Mouse (Mus musculus) G1E (cell line): Measurements from ENCODE around the gene Akap6.

Source experiments
- CTCF ChIP-seq: IDR thresholded peaks from 2 replicates; pipeline ENCODE4 v1.5.1; 2012; ENCODE audit warnings: low read depth, low read length, inconsistent platforms, mixed read lengths
- GATA1 ChIP-seq: IDR thresholded peaks from 2 replicates; pipeline ENCODE4 v1.6.1; 2012; ENCODE audit warnings: borderline replicate concordance, low read length, inconsistent platforms, mixed read lengths
- TAL1 ChIP-seq: conservative IDR thresholded peaks from 2 replicates; pipeline ENCODE4 v1.6.1; 2012; ENCODE audit warnings: low read depth, low read length, inconsistent platforms, mixed read lengths

DNA sequence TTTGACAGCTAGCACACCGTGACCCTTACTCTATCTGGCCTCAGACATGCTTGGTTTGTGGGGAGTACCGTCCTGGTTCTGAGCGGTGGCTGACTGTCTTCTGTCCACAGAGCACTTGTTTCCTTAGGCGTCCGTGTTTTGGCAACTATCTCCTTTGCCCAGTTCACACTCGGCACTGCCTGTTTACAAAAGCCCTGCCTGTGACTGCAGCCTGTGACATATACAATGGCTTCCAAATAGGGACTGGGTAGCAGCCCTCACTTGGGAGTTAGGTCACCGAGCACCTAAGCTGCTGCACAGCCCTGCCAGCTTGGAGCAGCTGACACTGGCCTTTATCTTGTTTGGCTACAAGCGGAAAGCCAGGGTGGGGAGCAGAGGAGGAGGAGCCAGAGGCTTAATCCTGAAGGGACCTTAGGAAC is 91.2 kb downstream of the Akap6 start:
- no peak for TF ChIP-seq GATA1
- no peak for TF ChIP-seq CTCF
- TF ChIP-seq TAL1, result no peak
